Mouse (Mus musculus): ENCODE data around the gene Nme8. TPM values are rescaled to one million over a fixed set of nuclear protein-coding genes. Genes with fewer than 3 reads are reported as not detected.

Nme8 gene
- polyA plus RNA-seq, 1 experiment from 2014 or later = not detected

DNA sequence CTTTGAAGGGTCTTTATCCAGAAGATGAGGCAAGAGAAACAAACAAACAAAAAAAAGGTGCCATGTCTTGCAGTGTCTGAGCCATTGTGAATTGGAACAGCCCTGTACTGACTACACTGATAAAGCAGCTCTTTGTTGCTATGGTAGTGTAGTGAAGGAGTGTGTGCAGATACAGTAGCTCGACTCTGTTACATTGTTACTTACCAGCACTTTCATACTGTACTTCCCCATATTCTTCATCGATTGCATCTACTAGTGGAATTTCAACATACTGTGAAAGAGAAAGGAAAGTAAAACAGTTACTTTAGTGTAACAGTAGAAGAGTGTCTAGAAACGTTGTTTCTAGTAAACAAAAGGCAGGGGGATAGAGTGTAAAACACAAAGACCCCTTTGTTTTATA is 7.6 kb downstream of the Nme8 start:
- Histone ChIP-seq H3K9ac (no peak overlapping the region), H3K4me2 (no peak overlapping the region), H3K4me3 (no peak overlapping the region), H3K36me3 (no peaks in the 10 kb centered on the region), H3K4me1 (replicated peaks) (no peaks in the 10 kb centered on the region), H3K27ac (no peak overlapping the region), H3K9me3 (no peaks in the 10 kb centered on the region), H3K27me3 (no peaks in the 10 kb centered on the region)
- WGBS = 61% methylated on average over 3 of the region's 3 CpGs
- ATAC-seq (ENCODE audit: low FRiP score) = no peak

GRCm38 (mm10) chr13:19684007-19684406 is 13.6 kb downstream of the Nme8 start:
- no peak overlapping the region for H3K4me3 ChIP-seq
- no peaks in the 10 kb centered on the region for H3K9me3 ChIP-seq
- no peaks in the 10 kb centered on the region for H3K4me1 ChIP-seq (replicated peaks)
- H3K4me2 ChIP-seq = no peak overlapping the region
- no peaks in the 10 kb centered on the region for H3K27me3 ChIP-seq
- no peak overlapping the region for H3K9ac ChIP-seq
- no peak overlapping the region for H3K27ac ChIP-seq
- H3K36me3 ChIP-seq = no peaks in the 10 kb centered on the region
- 56% methylated on average over 2 of the region's 2 CpGs for WGBS
- peak; percentile 49; the same call in 1 of the 2 replicates for ATAC-seq (ENCODE audit: low FRiP score)

DNA sequence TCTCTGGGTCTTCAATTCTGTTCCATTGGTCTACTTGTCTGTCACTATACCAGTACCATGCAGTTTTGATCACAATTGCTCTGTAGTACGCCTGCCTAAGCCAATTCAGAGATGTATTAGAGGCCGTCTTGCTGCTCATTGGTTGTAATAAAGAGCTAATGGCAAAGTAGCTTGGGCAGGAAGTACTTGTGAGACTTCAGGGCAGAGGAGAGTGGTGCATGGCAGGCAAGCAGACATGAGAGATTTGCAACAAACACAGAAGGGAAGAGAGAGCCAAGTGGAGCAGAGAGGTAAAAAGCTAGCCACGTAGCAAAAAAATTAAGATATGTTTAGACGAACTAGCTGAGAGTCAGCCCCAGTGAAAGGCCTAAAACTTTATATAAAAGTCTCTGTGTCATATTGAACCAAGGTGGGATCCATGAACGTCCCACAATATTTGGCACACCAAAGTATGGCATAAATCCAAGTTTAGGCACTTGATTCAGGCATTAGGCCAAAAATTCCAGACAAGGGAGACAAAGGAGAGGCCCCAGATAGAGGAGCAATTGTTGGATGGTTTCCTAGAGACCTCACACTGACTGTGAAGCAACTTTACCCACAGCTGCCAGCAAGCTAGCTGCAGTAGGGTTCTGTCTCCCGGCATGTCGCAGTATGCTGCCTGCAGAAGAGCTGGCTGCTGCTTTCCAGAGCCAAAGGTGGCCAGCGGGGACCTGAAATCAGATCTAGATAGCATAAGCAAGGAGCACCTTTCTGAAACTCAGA is 14.5 kb downstream of the Nme8 start:
- H3K9me3 ChIP-seq = no peaks in the 10 kb centered on the region
- H3K36me3 ChIP-seq = no peaks in the 10 kb centered on the region
- no peaks in the 10 kb centered on the region for H3K4me1 ChIP-seq (replicated peaks)
- no peaks in the 10 kb centered on the region for H3K27me3 ChIP-seq
- no peak overlapping the region for H3K4me3 ChIP-seq
- H3K4me2 ChIP-seq = no peak overlapping the region
- ATAC-seq (ENCODE audit: low FRiP score) = peak; percentile 95
- no peak overlapping the region for H3K9ac ChIP-seq
- peak overlapping the region; percentile 66; the same call in 1 of the 2 replicates for H3K27ac ChIP-seq
- WGBS = 45% methylated on average over 8 of the region's 8 CpGs

GRCm38 (mm10) chr13:19674601-19675000 is 23.0 kb downstream of the Nme8 start:
- no peaks in the 10 kb centered on the region for H3K27me3 ChIP-seq
- H3K4me3 ChIP-seq = no peak overlapping the region
- H3K4me1 ChIP-seq (replicated peaks) = no peaks in the 10 kb centered on the region
- no peaks in the 10 kb centered on the region for H3K9me3 ChIP-seq
- no peak for ATAC-seq (ENCODE audit: low FRiP score)
- H3K27ac ChIP-seq = no peak overlapping the region
- H3K9ac ChIP-seq = no peak overlapping the region
- no peak overlapping the region for H3K4me2 ChIP-seq
- H3K36me3 ChIP-seq = no peaks in the 10 kb centered on the region

- no peak overlapping the region for H3K4me3 ChIP-seq
- H3K27ac ChIP-seq = no peak overlapping the region
- ATAC-seq (ENCODE audit: low FRiP score) = no peak
- no peaks in the 10 kb centered on the region for H3K27me3 ChIP-seq
- H3K4me1 ChIP-seq (replicated peaks) = no peaks in the 10 kb centered on the region
- no peaks in the 10 kb centered on the region for H3K9me3 ChIP-seq
- no peak overlapping the region for H3K9ac ChIP-seq
- WGBS = 88% methylated on average over 3 of the region's 3 CpGs
- no peaks in the 10 kb centered on the region for H3K36me3 ChIP-seq
- no peak overlapping the region for H3K4me2 ChIP-seq
These were observed 23.6 kb downstream of the Nme8 start for GRCm38 (mm10) chr13:19674025-19674424.

- Histone ChIP-seq H3K9me3 (no peaks in the 10 kb centered on the region), H3K36me3 (no peaks in the 10 kb centered on the region), H3K9ac (no peak overlapping the region), H3K4me2 (no peak overlapping the region), H3K4me1 (replicated peaks) (no peaks in the 10 kb centered on the region), H3K27ac (no peak overlapping the region), H3K4me3 (no peak overlapping the region), H3K27me3 (no peaks in the 10 kb centered on the region)
- no peak for ATAC-seq (ENCODE audit: low FRiP score)
- WGBS = 64% methylated on average over 4 of the region's 4 CpGs
These were observed 29.0 kb downstream of the Nme8 start for GRCm38 (mm10) chr13:19668355-19669140.

DNA sequence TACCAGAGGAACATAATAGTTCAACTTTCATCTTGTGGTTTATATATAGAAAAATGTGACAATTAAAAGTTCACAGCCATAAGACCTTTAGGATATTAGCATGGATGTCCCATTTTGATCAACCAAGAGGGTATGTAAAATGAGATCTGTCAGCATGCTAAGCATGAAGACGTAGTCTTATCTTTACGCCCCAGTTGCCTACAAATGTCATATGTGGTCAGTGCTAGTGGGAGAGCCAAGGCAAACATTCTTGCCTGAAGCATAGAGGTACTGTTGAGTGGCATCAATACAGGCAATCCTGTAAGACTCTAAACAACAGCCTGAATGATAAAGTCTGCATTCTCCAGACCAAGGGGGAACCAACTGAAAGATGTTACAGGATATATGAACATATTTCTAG is 45.2 kb downstream of the Nme8 start:
- H3K27me3 ChIP-seq = no peaks in the 10 kb centered on the region
- ATAC-seq (ENCODE audit: low FRiP score) = no peak
- H3K4me2 ChIP-seq = no peak overlapping the region
- WGBS = 94% methylated on average over 2 of the region's 2 CpGs
- no peak overlapping the region for H3K27ac ChIP-seq
- no peaks in the 10 kb centered on the region for H3K36me3 ChIP-seq
- no peak overlapping the region for H3K9ac ChIP-seq
- H3K4me3 ChIP-seq = no peak overlapping the region
- no peaks in the 10 kb centered on the region for H3K9me3 ChIP-seq
- no peaks in the 10 kb centered on the region for H3K4me1 ChIP-seq (replicated peaks)

DNA sequence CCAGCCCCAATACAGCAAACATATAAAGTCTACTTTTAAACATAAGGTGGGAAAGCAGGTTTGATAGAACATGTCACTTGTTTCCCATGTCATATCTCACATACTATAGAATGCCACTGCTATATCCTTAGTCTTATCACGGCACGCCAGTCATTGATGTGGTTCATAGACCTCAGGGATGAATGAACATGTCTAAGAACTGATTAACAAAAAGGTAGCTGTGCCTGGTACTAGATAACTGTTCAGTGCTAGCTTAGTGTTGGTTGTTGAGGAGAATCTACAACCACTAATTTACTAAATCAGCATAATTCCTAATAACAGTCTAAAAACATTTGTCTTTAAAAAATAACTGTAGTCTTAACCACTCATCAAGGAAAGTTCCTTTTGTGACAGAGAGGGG is 47.8 kb downstream of the Nme8 start:
- H3K4me3 ChIP-seq = no peak overlapping the region
- H3K27ac ChIP-seq = no peak overlapping the region
- no peaks in the 10 kb centered on the region for H3K27me3 ChIP-seq
- H3K9ac ChIP-seq = no peak overlapping the region
- H3K4me1 ChIP-seq (replicated peaks) = no peaks in the 10 kb centered on the region
- ATAC-seq (ENCODE audit: low FRiP score) = no peak
- no peaks in the 10 kb centered on the region for H3K9me3 ChIP-seq
- WGBS = 96% methylated on average over 2 of the region's 2 CpGs
- H3K36me3 ChIP-seq = no peaks in the 10 kb centered on the region
- H3K4me2 ChIP-seq = no peak overlapping the region

DNA sequence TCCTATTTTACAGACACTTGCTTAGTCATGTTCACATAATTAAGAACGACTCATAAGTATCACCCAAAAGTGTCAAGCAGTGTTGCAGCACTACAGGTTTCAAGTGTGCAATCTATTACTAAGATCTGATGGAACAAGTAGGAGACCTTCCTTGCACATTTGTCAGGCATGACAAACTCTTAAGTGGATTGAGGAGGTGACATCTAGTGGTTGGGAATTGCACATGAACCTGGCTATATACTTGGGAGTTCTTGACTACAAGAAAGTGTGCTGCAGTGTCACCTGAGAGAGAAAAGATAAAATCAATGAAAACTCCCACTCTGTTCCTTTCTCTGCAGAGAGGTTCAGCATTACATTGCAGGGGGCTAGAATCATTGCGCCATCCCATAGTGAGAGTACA is 53.4 kb downstream of the Nme8 start:
- no peaks in the 10 kb centered on the region for H3K27me3 ChIP-seq
- H3K4me2 ChIP-seq = no peak overlapping the region
- H3K4me3 ChIP-seq = no peak overlapping the region
- no peaks in the 10 kb centered on the region for H3K36me3 ChIP-seq
- H3K9me3 ChIP-seq = no peaks in the 10 kb centered on the region
- H3K27ac ChIP-seq = no peak overlapping the region
- ATAC-seq (ENCODE audit: low FRiP score) = no peak
- 82% methylated on average over 2 of the region's 2 CpGs for WGBS
- no peak overlapping the region for H3K9ac ChIP-seq
- no peaks in the 10 kb centered on the region for H3K4me1 ChIP-seq (replicated peaks)

- Histone ChIP-seq H3K9ac (no peak overlapping the region), H3K36me3 (no peaks in the 10 kb centered on the region), H3K4me1 (replicated peaks) (no peaks in the 10 kb centered on the region), H3K9me3 (no peaks in the 10 kb centered on the region), H3K27me3 (no peaks in the 10 kb centered on the region), H3K4me2 (no peak overlapping the region), H3K27ac (no peak overlapping the region), H3K4me3 (no peak overlapping the region)
- ATAC-seq (ENCODE audit: low FRiP score) = no peak
- 83% methylated on average over 1 of the region's 1 CpGs for WGBS
These were observed 54.1 kb downstream of the Nme8 start for GRCm38 (mm10) chr13:19643519-19643918.

- no peak for ATAC-seq (ENCODE audit: low FRiP score)
- no peaks in the 10 kb centered on the region for H3K9me3 ChIP-seq
- H3K4me2 ChIP-seq = no peak overlapping the region
- no peaks in the 10 kb centered on the region for H3K27me3 ChIP-seq
- no peak overlapping the region for H3K27ac ChIP-seq
- no peak overlapping the region for H3K4me3 ChIP-seq
- H3K4me1 ChIP-seq (replicated peaks) = no peaks in the 10 kb centered on the region
- H3K36me3 ChIP-seq = no peaks in the 10 kb centered on the region
- WGBS = 84% methylated on average over 2 of the region's 2 CpGs
- no peak overlapping the region for H3K9ac ChIP-seq
These were observed 57.3 kb downstream of the Nme8 start for GRCm38 (mm10) chr13:19640203-19640851.

DNA sequence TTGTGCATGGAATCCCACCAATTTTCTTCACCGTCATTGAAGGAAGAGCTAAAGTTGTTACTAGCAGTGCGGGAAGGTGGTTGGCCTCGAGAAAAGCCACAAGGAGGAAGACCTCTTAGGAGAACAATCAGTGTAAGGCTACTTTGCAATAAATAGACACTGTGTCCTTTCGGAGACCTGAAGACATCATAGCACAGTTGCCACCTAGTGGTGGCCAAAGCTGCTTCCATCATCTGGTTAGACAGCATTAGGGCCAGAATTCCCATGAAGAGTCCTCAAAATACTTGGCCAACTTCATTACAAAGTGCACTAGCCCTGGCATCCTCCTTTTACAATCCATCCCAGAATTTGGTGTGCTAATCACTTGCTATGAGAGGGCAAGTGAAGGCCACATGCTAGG is 61.5 kb downstream of the Nme8 start:
- H3K4me2 ChIP-seq = no peak overlapping the region
- H3K9ac ChIP-seq = no peak overlapping the region
- ATAC-seq (ENCODE audit: low FRiP score) = no peak
- WGBS = 80% methylated on average over 4 of the region's 4 CpGs
- no peak overlapping the region for H3K27ac ChIP-seq
- no peaks in the 10 kb centered on the region for H3K9me3 ChIP-seq
- H3K27me3 ChIP-seq = no peaks in the 10 kb centered on the region
- H3K36me3 ChIP-seq = no peaks in the 10 kb centered on the region
- no peaks in the 10 kb centered on the region for H3K4me1 ChIP-seq (replicated peaks)
- no peak overlapping the region for H3K4me3 ChIP-seq

Data from hindbrain, embryonic 13.5 days (tissue).